Mouse (Mus musculus): ENCODE data around the gene Fggy. TPM values are rescaled to one million over a fixed set of nuclear protein-coding genes. Genes with fewer than 3 reads are reported as not detected.
A peak's percentile ranks its signal among the peaks of the same experiment; 100 is the strongest.

Gene Fggy
- polyA plus RNA-seq, 1 experiment from 2014 or later, result 10.9 TPM

- Histone ChIP-seq H3K27me3 (replicated peaks; ENCODE audit: control insufficient read depth, insufficient read depth, low read length) (no peaks in the 10 kb centered on the region), H3K9ac (ENCODE audit: low read length) (no peak overlapping the region), H3K27ac (ENCODE audit: low read depth) (no peak overlapping the region), H3K4me2 (ENCODE audit: low read length) (no peak overlapping the region), H3K4me1 (replicated peaks; ENCODE audit: control insufficient read depth, insufficient read depth, low read length) (no peaks in the 10 kb centered on the region), H3K36me3 (ENCODE audit: control insufficient read depth, insufficient read depth, low read length) (no peaks in the 10 kb centered on the region), H3K9me3 (ENCODE audit: control insufficient read depth, low read length) (no peaks in the 10 kb centered on the region), H3K4me3 (ENCODE audit: low read depth, low read length) (no peak overlapping the region)
- no peak for ATAC-seq (replicated peaks; ENCODE audit: low FRiP score, low TSS enrichment, low read depth)
- no peak for DNase-seq (ENCODE audit: low spot score)
- WGBS, result 85% methylated on average over 2 of the region's 2 CpGs
Observed at GRCm38 (mm10) chr4:95676390-95676789, 119.1 kb downstream of the Fggy start.

- Histone ChIP-seq H3K4me2 (ENCODE audit: low read length) (no peak overlapping the region), H3K36me3 (ENCODE audit: control insufficient read depth, insufficient read depth, low read length) (no peaks in the 10 kb centered on the region), H3K4me3 (ENCODE audit: low read depth, low read length) (no peak overlapping the region), H3K9ac (ENCODE audit: low read length) (no peak overlapping the region), H3K4me1 (replicated peaks; ENCODE audit: control insufficient read depth, insufficient read depth, low read length) (peaks cover 5% of the 10 kb centered on the region; the same call in 1 of the 2 replicates), H3K27me3 (replicated peaks; ENCODE audit: control insufficient read depth, insufficient read depth, low read length) (no peaks in the 10 kb centered on the region), H3K27ac (ENCODE audit: low read depth) (no peak overlapping the region), H3K9me3 (ENCODE audit: control insufficient read depth, low read length) (no peaks in the 10 kb centered on the region)
- WGBS, result 72% methylated on average over 5 of the region's 5 CpGs
- DNase-seq (ENCODE audit: low spot score) (no peak), ATAC-seq (replicated peaks; ENCODE audit: low FRiP score, low TSS enrichment, low read depth) (no peak)
Observed at GRCm38 (mm10) chr4:95680756-95681449, 123.6 kb downstream of the Fggy start.

- ATAC-seq (replicated peaks; ENCODE audit: low FRiP score, low TSS enrichment, low read depth) (peak; percentile 94), DNase-seq (ENCODE audit: low spot score) (peak; percentile 65)
- no peaks in the 10 kb centered on the region for H3K9me3 ChIP-seq (ENCODE audit: control insufficient read depth, low read length)
- no peak overlapping the region for H3K9ac ChIP-seq (ENCODE audit: low read length)
- H3K4me1 ChIP-seq (replicated peaks; ENCODE audit: control insufficient read depth, insufficient read depth, low read length), result peaks cover 5% of the 10 kb centered on the region; the same call in 1 of the 2 replicates
- no peaks in the 10 kb centered on the region for H3K27me3 ChIP-seq (replicated peaks; ENCODE audit: control insufficient read depth, insufficient read depth, low read length)
- no peak overlapping the region for H3K4me2 ChIP-seq (ENCODE audit: low read length)
- H3K36me3 ChIP-seq (ENCODE audit: control insufficient read depth, insufficient read depth, low read length), result no peaks in the 10 kb centered on the region
- no peak overlapping the region for H3K4me3 ChIP-seq (ENCODE audit: low read depth, low read length)
- WGBS, result 16% methylated on average over 4 of the region's 4 CpGs
- H3K27ac ChIP-seq (ENCODE audit: low read depth), result peak overlapping the region; percentile 66; the same call in 1 of the 2 replicates
Observed at GRCm38 (mm10) chr4:95684522-95685080, 127.3 kb downstream of the Fggy start.

GRCm38 (mm10) chr4:95686775-95687174 is 129.5 kb downstream of the Fggy start:
- 57% methylated on average over 2 of the region's 2 CpGs for WGBS
- no peak overlapping the region for H3K27ac ChIP-seq (ENCODE audit: low read depth)
- H3K4me3 ChIP-seq (ENCODE audit: low read depth, low read length), result no peak overlapping the region
- ATAC-seq (replicated peaks; ENCODE audit: low FRiP score, low TSS enrichment, low read depth), result no peak
- H3K9me3 ChIP-seq (ENCODE audit: control insufficient read depth, low read length), result no peaks in the 10 kb centered on the region
- no peak overlapping the region for H3K9ac ChIP-seq (ENCODE audit: low read length)
- peaks cover 5% of the 10 kb centered on the region; the same call in 1 of the 2 replicates for H3K4me1 ChIP-seq (replicated peaks; ENCODE audit: control insufficient read depth, insufficient read depth, low read length)
- H3K36me3 ChIP-seq (ENCODE audit: control insufficient read depth, insufficient read depth, low read length), result no peaks in the 10 kb centered on the region
- no peak overlapping the region for H3K4me2 ChIP-seq (ENCODE audit: low read length)
- no peak for DNase-seq (ENCODE audit: low spot score)
- H3K27me3 ChIP-seq (replicated peaks; ENCODE audit: control insufficient read depth, insufficient read depth, low read length), result no peaks in the 10 kb centered on the region

- H3K27me3 ChIP-seq (replicated peaks; ENCODE audit: control insufficient read depth, insufficient read depth, low read length), result no peaks in the 10 kb centered on the region
- no peaks in the 10 kb centered on the region for H3K9me3 ChIP-seq (ENCODE audit: control insufficient read depth, low read length)
- no peak for ATAC-seq (replicated peaks; ENCODE audit: low FRiP score, low TSS enrichment, low read depth)
- 83% methylated on average over 5 of the region's 5 CpGs for WGBS
- H3K36me3 ChIP-seq (ENCODE audit: control insufficient read depth, insufficient read depth, low read length), result no peaks in the 10 kb centered on the region
- no peak for DNase-seq (ENCODE audit: low spot score)
- H3K4me2 ChIP-seq (ENCODE audit: low read length), result no peak overlapping the region
- H3K27ac ChIP-seq (ENCODE audit: low read depth), result no peak overlapping the region
- H3K4me3 ChIP-seq (ENCODE audit: low read depth, low read length), result no peak overlapping the region
- H3K4me1 ChIP-seq (replicated peaks; ENCODE audit: control insufficient read depth, insufficient read depth, low read length), result peaks cover 5% of the 10 kb centered on the region; the same call in 1 of the 2 replicates
- no peak overlapping the region for H3K9ac ChIP-seq (ENCODE audit: low read length)
Observed at GRCm38 (mm10) chr4:95687350-95687749, 130.0 kb downstream of the Fggy start.

GRCm38 (mm10) chr4:95688159-95688558 is 130.9 kb downstream of the Fggy start:
- Histone ChIP-seq H3K4me1 (replicated peaks; ENCODE audit: control insufficient read depth, insufficient read depth, low read length) (peaks cover 5% of the 10 kb centered on the region; the same call in 1 of the 2 replicates), H3K9ac (ENCODE audit: low read length) (no peak overlapping the region), H3K27me3 (replicated peaks; ENCODE audit: control insufficient read depth, insufficient read depth, low read length) (no peaks in the 10 kb centered on the region), H3K36me3 (ENCODE audit: control insufficient read depth, insufficient read depth, low read length) (no peaks in the 10 kb centered on the region), H3K9me3 (ENCODE audit: control insufficient read depth, low read length) (no peaks in the 10 kb centered on the region), H3K4me2 (ENCODE audit: low read length) (no peak overlapping the region), H3K27ac (ENCODE audit: low read depth) (no peak overlapping the region), H3K4me3 (ENCODE audit: low read depth, low read length) (no peak overlapping the region)
- no peak for ATAC-seq (replicated peaks; ENCODE audit: low FRiP score, low TSS enrichment, low read depth)
- no peak for DNase-seq (ENCODE audit: low spot score)
- WGBS, result 86% methylated on average over 4 of the region's 4 CpGs

GRCm38 (mm10) chr4:95700366-95700765 is 143.1 kb downstream of the Fggy start:
- no peaks in the 10 kb centered on the region for H3K9me3 ChIP-seq (ENCODE audit: control insufficient read depth, low read length)
- DNase-seq (ENCODE audit: low spot score), result no peak
- no peaks in the 10 kb centered on the region for H3K4me1 ChIP-seq (replicated peaks; ENCODE audit: control insufficient read depth, insufficient read depth, low read length)
- no peaks in the 10 kb centered on the region for H3K27me3 ChIP-seq (replicated peaks; ENCODE audit: control insufficient read depth, insufficient read depth, low read length)
- no peak for ATAC-seq (replicated peaks; ENCODE audit: low FRiP score, low TSS enrichment, low read depth)
- H3K36me3 ChIP-seq (ENCODE audit: control insufficient read depth, insufficient read depth, low read length), result no peaks in the 10 kb centered on the region
- H3K4me2 ChIP-seq (ENCODE audit: low read length), result no peak overlapping the region
- no peak overlapping the region for H3K9ac ChIP-seq (ENCODE audit: low read length)
- no peak overlapping the region for H3K4me3 ChIP-seq (ENCODE audit: low read depth, low read length)
- no peak overlapping the region for H3K27ac ChIP-seq (ENCODE audit: low read depth)
- WGBS, result 68% methylated on average over 2 of the region's 2 CpGs

GRCm38 (mm10) chr4:95707941-95708897 is 150.9 kb downstream of the Fggy start:
- Histone ChIP-seq H3K9me3 (ENCODE audit: control insufficient read depth, low read length) (no peaks in the 10 kb centered on the region), H3K9ac (ENCODE audit: low read length) (no peak overlapping the region), H3K4me2 (ENCODE audit: low read length) (no peak overlapping the region), H3K4me1 (replicated peaks; ENCODE audit: control insufficient read depth, insufficient read depth, low read length) (no peaks in the 10 kb centered on the region), H3K4me3 (ENCODE audit: low read depth, low read length) (no peak overlapping the region), H3K27me3 (replicated peaks; ENCODE audit: control insufficient read depth, insufficient read depth, low read length) (no peaks in the 10 kb centered on the region), H3K27ac (ENCODE audit: low read depth) (no peak overlapping the region), H3K36me3 (ENCODE audit: control insufficient read depth, insufficient read depth, low read length) (no peaks in the 10 kb centered on the region)
- 68% methylated on average over 5 of the region's 5 CpGs for WGBS
- no peak for ATAC-seq (replicated peaks; ENCODE audit: low FRiP score, low TSS enrichment, low read depth)
- no peak for DNase-seq (ENCODE audit: low spot score)

Measured in intestine, embryonic 14.5 days (tissue).